Mouse (Mus musculus) cerebellum, adult 8-10 months (tissue): ENCODE results near the gene Pmm1.
"Not testable (repeated sequence)": the region's sequence is repeated elsewhere in the genome, so short reads cannot be mapped to it uniquely, and the experiment has no call there.

Experiments
- DNase-seq: peaks from one replicate; pipeline ENCODE4 v3.0.0; 2022

The Pmm1 gene

GRCm38 (mm10) chr15:81925760-81926445 is 34.8 kb downstream of the Pmm1 start, which contains the start of gene Polr3h:
Gene Polr3h, minus strand, starts transcription at chr15:81926240.
- peak; percentile 91 for DNase-seq

- no peak for DNase-seq
Measured at GRCm38 (mm10) chr15:81924933-81925332, 35.8 kb downstream of the Pmm1 start.

DNA sequence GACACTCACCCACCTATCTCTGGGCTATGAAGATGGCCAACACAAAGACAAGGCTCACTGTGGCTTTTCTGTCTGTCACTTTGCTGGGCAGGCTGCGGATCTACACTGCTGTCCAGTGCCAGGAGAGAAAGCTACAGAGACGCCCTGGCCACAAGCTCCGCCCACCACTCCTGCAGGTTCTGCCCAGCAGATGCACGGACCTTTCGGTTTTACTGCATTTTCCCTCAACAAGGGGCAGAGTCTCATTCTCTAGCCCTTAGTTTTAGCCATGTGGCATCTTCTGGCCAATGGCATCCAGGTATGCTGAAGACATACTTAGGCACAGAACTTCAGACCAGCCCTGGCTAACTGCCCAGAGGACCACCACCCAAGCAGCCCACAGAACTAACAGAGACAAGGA is 39.5 kb downstream of the Pmm1 start:
- DNase-seq: no peak

DNA sequence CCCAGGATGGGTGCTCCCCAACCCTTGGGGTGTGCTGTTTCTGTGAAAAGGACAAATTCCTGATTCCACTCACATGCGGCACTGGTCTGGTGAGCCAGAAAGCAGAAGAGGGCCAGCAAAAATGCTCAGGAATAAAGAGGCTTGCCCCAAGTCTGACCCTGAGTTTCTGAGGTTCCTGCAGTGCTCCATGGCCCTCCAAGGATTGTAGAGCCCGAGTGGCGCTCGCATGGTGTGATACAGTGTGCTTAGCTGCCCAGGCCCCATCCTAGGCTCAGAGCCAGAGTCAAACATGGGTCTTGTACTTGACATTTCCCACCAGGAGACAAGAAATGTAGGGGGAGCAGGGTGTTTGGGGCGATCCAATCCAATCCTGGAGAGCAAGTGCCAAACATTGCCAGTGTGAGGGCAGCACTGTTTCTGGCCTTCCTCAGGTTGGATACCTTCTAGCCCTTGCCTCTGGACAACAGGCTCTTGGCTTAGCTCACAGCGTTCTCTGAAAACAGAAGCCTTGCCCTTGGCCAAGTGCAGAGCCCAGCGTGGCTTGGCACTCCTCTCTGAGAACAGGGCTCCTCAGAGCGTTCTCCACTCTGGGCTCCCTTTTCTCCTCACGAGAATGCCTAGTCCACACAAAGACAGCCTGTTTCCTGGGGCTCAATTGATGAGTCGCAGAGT is 40.0 kb downstream of the Pmm1 start:
- DNase-seq: peak; percentile 51

DNA sequence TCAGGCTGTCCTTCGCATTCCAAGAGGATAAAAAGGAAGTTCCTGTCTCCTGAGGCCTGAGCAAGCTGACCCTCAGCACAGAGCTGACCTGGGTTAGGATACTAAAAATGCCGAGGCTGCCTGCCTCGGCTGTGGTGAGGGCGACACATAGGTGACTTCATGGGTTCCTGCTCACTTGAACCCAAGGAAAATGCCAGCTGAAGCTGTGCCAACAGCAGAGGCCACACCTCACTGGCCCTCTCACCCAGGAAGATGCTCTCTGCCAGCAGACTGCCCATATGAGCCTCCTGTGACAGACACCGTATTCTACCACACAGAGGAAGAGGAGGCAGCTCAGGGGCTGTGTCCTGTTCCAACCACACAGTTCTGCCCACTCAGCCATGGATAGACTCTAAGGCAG is 41.7 kb downstream of the Pmm1 start:
- DNase-seq: no peak

DNA sequence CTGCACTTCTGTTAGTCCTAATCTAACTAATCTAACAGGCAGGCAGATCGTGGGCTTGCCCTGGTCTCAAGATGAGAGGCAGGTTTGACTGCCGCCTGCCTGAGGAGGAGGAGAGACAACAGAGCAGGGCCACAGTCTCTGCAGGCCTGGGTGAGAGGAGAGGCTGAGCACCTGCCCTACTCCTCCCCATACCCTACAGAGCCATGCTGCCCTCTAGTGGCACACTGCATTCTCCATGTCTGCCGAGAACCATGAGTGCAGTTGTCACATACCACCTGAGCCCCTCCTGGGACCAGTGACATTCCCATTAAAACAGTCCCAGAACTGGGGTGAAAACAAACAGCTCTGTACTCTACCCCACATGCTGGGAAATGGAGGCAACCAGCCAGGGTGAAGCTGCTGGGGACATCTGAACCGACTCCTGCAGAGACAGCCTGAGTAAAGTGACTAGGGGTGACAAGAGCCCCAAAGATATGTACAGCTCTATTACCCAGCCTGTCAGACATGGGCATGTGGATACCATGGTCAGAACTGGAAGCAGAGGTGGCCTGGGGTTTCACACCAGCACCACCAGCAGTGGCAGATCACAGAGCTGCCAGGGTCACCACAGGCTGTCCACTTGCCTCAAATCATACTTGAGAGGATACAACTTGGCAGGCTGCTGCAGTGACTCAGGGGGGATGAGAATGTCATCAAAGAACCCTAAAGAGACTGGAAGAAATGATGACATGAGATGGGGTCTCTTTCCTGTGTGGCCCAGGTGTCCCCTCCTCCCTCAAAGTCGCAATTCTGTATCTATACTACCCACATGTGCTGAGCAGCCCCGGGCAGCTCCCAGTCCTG is 42.9 kb downstream of the Pmm1 start:
- peak; percentile 65 for DNase-seq

DNA sequence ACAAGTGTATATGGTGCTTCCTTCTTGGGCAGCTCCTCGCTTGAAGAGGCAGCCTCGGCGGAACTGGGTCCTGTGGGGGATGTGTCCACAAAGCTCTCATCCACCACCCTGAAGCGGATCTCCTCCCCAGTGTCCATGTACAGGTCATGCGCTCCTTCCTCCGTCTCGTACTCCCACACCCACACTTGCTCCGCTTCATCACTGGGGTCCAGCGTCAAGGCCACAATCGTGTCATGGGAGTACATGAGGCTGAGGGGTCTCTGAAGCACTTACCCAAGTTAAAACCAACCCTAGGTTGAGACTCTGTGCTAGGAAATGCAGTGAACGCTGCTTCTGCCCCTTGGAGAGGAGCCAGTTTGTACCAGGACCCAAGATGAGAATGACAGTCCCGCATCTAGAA is 43.5 kb downstream of the Pmm1 start:
- DNase-seq: no peak

DNA sequence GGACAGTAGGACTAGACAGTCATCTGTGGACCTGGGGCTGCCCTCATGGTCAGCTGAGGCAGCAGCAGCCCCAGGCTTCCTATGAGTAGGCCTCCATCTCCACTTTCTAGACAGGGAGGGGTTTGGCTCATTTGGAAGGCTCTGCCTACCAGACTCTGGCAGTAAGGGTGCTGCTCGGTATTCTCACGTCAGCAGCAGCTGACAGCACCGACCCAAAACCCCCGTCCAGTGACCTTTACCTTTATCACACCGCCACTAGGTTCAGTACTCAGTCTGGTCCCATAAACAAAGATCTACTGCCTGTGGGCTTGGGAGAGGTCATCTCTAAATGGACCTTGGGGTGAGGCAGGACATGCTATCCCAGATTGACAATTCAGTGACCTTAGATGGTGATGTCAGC is 45.1 kb downstream of the Pmm1 start:
- DNase-seq: no peak

GRCm38 (mm10) chr15:81914668-81915067 is 46.1 kb downstream of the Pmm1 start:
- DNase-seq: no peak

GRCm38 (mm10) chr15:81912498-81912897 is 48.2 kb downstream of the Pmm1 start:
- no peak for DNase-seq

DNA sequence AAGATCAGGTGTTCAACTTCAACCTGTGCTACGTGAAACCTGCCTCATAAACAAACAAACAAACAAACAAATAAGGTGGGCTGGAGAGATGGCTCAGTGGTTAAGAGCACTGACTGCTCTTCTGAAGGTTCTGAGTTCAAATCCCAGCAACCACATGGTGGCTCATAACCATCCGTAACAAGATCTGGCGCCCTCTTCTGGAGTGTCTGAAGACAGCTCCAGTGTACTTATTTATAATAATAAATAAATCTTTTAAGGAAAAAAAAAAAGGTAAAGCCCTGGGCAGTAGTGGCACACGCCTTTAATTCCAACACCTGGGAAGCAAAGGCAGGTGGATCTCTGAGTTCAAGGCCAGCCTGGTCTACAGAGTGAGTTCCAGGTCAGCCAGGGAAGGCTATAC is 52.0 kb downstream of the Pmm1 start:
- not testable (repeated sequence) for DNase-seq

GRCm38 (mm10) chr15:81907953-81908352 is 52.8 kb downstream of the Pmm1 start:
- DNase-seq: no peak

DNA sequence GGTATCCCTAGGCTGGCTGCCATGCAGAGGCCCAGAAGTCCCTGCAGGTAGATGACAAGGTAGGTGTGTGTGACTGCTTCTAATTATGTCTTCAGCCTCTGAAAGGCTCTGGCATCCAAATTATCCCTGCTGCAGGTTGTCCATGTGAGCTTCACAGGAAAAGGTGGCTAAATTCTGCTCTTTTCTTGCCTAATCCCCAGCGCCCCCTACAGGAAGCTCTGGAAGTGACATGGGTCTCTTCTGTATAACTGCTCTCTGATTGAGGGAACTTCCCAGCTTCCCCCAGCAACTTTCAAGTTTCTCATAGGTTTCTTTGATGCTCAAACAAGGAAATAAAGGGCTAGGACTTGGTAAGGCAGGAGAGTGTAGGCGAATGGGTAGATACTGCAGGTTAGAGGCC is 55.8 kb downstream of the Pmm1 start:
- DNase-seq: peak; percentile 65
